Mouse (Mus musculus) myocyte (in vitro differentiated cells): ENCODE measurements at regions not wholly inside any gene's neighbourhood (a gene's known extent, or its start where the extent isn't known, plus 50 kb on each side); places are given as distances from the start of the nearest gene placed in this dataset.

ENCODE experiments used
- CEBPB ChIP-seq: IDR thresholded peaks from 2 replicates; pipeline ENCODE4 v1.6.1; 2011; ENCODE audit warnings: mild to moderate bottlenecking, moderate library complexity; ENCODE audit not compliant: poor library complexity, insufficient read depth, severe bottlenecking
- E2F4 ChIP-seq: IDR thresholded peaks from one replicate; pipeline ENCODE4 v1.6.1; 2011; ENCODE audit warnings: mild to moderate bottlenecking, control low read depth, moderate library complexity; ENCODE audit not compliant: insufficient read depth
- MAX ChIP-seq: IDR thresholded peaks from one replicate; pipeline ENCODE4 v1.6.1; 2011; ENCODE audit warnings: low read depth, mild to moderate bottlenecking, control low read depth
- MYOD1 ChIP-seq, 3 experiments: IDR thresholded peaks; one replicate each; pipeline ENCODE4 v1.6.1; 2011; ENCODE audit warnings: control low read depth in 2 of 3, low read depth in 2 of 3, mild to moderate bottlenecking in 2 of 3, moderate library complexity in 1 of 3; ENCODE audit not compliant: insufficient read length in 2 of 3, control insufficient read depth in 1 of 3
- POLR2A ChIP-seq: IDR thresholded peaks from one replicate; pipeline ENCODE4 v1.6.1; 2011; ENCODE audit warnings: low read depth, mild to moderate bottlenecking, control low read depth, moderate library complexity; ENCODE audit not compliant: insufficient read length
- POLR2AphosphoS2 ChIP-seq: IDR thresholded peaks from one replicate; pipeline ENCODE4 v1.6.1; 2011; ENCODE audit warnings: low read depth, control low read depth; ENCODE audit not compliant: insufficient read length
- SRF ChIP-seq: IDR thresholded peaks from one replicate; pipeline ENCODE4 v1.6.1; 2011; ENCODE audit warnings: low read depth; ENCODE audit not compliant: control insufficient read depth, insufficient read length
- TCF3 ChIP-seq: IDR thresholded peaks from one replicate; pipeline ENCODE4 v1.6.1; 2011; ENCODE audit warnings: low read depth, control low read depth; ENCODE audit not compliant: insufficient read length
- USF1 ChIP-seq: IDR thresholded peaks from one replicate; pipeline ENCODE4 v1.6.1; 2011; ENCODE audit warnings: low read depth, mild to moderate bottlenecking, control low read depth, moderate library complexity

- TF ChIP-seq POLR2AphosphoS2 (no peak), POLR2A (no peak), USF1 (no peak), E2F4 (no peak), MYOD1 (IDR thresholded peaks at IDR 0.05; ENCODE audit: control insufficient read depth in 1 of 3, insufficient read length in 2 of 3, low read depth in 2 of 3) (no peak), TCF3 (no peak), CEBPB (no peak), MAX (no peak), SRF (no peak)
Measured at GRCm38 (mm10) chr7:51068376-51068775, 442.5 kb upstream of the Ano5 start.
